Mouse (Mus musculus) midbrain, embryonic 14.5 days (tissue): ENCODE measurements around the gene Pnpla6. TPM values are rescaled to one million over a fixed set of nuclear protein-coding genes. Genes with fewer than 3 reads are reported as not detected.
A peak's percentile ranks its signal among the peaks of the same experiment; 100 is the strongest.

Source experiments
- ATAC-seq: fragments of 200-750 bp; cut with Nextera tagmentation; 2 replicates; pipeline ENCODE4 v1.8.0; 2017; ENCODE audit warnings: moderate number of reproducible peaks, moderate library complexity; ENCODE audit not compliant: low FRiP score, low TSS enrichment
- DNase-seq: peaks from one replicate; pipeline ENCODE4 v3.0.0-alpha.2; 2015
- H3K27ac ChIP-seq: fragments of 300-500 bp; sonication (generic); replicated peaks from 2 replicates; pipeline ENCODE4 v1.5.1; 2014; ENCODE audit warnings: mild to moderate bottlenecking, low read depth, low read length, moderate library complexity
- H3K27me3 ChIP-seq: fragments of 300-500 bp; sonication (generic); 2 replicates; pipeline ENCODE4 v1.6.1; 2014; ENCODE audit warnings: low read length, control low read depth, mixed read lengths; ENCODE audit not compliant: control insufficient read depth, insufficient read depth
- H3K36me3 ChIP-seq: fragments of 300-500 bp; sonication (generic); 2 replicates; pipeline ENCODE4 v1.6.1; 2014; ENCODE audit warnings: low read length, control low read depth; ENCODE audit not compliant: control insufficient read depth, insufficient read depth
- H3K4me1 ChIP-seq: fragments of 300-500 bp; sonication (generic); 2 replicates; pipeline ENCODE4 v1.6.1; 2014; ENCODE audit warnings: mild to moderate bottlenecking, antibody characterized with exemption, low read length, control low read depth; ENCODE audit not compliant: control insufficient read depth, insufficient read depth
- H3K4me2 ChIP-seq: fragments of 300-500 bp; sonication (generic); 2 replicates; pipeline ENCODE4 v1.6.1; 2014; ENCODE audit warnings: mild to moderate bottlenecking, low read length, moderate library complexity
- H3K4me3 ChIP-seq: fragments of 300-500 bp; sonication (generic); replicated peaks from 2 replicates; pipeline ENCODE4 v1.5.1; 2014; ENCODE audit warnings: low read depth, low read length
- H3K9ac ChIP-seq: fragments of 300-500 bp; sonication (generic); replicated peaks from 2 replicates; pipeline ENCODE4 v1.6.1; 2014; ENCODE audit warnings: mild to moderate bottlenecking, low read length, moderate library complexity
- H3K9me3 ChIP-seq: fragments of 300-500 bp; sonication (generic); 2 replicates; pipeline ENCODE4 v1.6.1; 2016; ENCODE audit warnings: low read length, control low read depth, mixed read lengths; ENCODE audit not compliant: control insufficient read depth
- WGBS: fragments of 180-500 bp; shearing (Covaris S2); extraction: QIAGEN DNeasy Blood & Tissue Kit; methylation state at CpG from one replicate; pipeline ENCODE4 v1.1.7; 2014; 5-methylcytosine and 5-hydroxymethylcytosine counted together
- polyA plus RNA-seq: library from polyadenylated mRNA; unstranded; fragments of >200 nt; fragmentation: Nextera tagmentation; extraction: Ambion mirVana; gene quantifications from 2 replicates; pipeline ENCODE4 v1.2.1, GENCODE M21; 2014

The Pnpla6 gene
- polyA plus RNA-seq, 1 experiment from 2014 or later: 31.1 TPM

DNA sequence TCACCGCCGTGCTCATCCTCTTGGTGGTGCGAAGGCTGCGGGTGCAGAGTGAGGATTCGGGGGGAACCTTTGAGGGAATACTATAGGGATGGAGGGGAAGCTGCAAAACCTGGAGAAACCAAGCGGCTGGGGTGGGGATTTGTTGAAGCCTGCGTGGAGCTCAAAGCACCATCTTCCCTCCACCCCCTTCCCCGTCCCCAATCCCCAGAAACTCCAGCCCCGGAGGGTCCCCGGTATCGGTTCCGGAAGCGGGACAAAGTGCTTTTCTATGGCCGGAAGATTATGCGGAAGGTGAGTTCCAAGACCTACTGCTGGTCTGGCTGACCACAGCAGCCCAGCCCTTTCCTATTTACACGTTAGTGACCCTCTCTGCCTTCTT, 1.9 kb downstream of the Pnpla6 start:
- H3K36me3 ChIP-seq: peaks cover 34% of the 10 kb centered on the region
- no peak overlapping the region; the same call in 1 of the 2 replicates for H3K9ac ChIP-seq
- DNase-seq (peak; percentile 24), ATAC-seq (no peak; the same call in 1 of the 2 replicates)
- no peaks in the 10 kb centered on the region for H3K4me1 ChIP-seq
- peak overlapping the region; percentile 64 for H3K4me3 ChIP-seq
- H3K27me3 ChIP-seq: no peaks in the 10 kb centered on the region
- peak overlapping the region; percentile 89 for H3K4me2 ChIP-seq
- WGBS: 7% methylated on average over 16 of the region's 16 CpGs
- H3K27ac ChIP-seq: peak overlapping the region; percentile 75; the same call in 1 of the 2 replicates
- H3K9me3 ChIP-seq: no peaks in the 10 kb centered on the region

DNA sequence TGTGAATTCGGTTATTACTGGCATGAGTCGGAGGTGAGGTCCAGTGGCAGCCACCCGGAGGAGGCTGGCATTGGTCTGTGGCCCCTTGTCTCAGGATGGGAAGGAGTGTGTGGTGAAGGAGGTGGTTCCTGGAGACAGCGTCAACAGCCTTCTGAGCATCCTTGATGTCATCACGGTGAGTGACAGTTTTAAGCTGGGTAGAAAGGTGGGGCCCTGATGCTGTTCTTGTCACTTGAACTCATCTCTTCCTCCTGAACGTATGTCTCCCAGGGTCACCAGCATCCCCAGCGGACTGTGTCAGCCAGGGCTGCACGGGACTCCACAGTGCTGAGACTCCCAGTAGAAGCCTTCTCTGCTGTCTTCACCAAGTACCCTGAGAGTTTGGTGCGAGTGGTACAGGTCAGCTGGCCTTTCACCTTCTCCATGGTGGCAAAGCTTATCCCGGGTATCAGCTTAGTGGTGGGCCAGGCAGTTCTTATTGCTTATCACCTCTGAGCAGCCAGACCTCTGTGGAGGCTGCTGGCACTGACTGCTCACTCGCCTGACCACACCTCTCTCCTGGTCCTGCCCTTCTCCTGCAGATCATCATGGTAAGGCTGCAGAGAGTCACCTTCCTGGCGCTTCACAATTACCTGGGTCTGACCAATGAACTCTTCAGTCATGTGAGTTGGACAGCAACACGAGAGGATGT, 7.0 kb downstream of the Pnpla6 start:
- H3K36me3 ChIP-seq: peaks cover 38% of the 10 kb centered on the region
- no peak overlapping the region for H3K4me3 ChIP-seq
- H3K9ac ChIP-seq: no peak overlapping the region
- DNase-seq (no peak), ATAC-seq (no peak)
- no peak overlapping the region for H3K27ac ChIP-seq
- 92% methylated on average over 13 of the region's 13 CpGs for WGBS
- no peaks in the 10 kb centered on the region for H3K4me1 ChIP-seq
- no peak overlapping the region for H3K4me2 ChIP-seq
- H3K27me3 ChIP-seq: no peaks in the 10 kb centered on the region
- H3K9me3 ChIP-seq: no peaks in the 10 kb centered on the region

DNA sequence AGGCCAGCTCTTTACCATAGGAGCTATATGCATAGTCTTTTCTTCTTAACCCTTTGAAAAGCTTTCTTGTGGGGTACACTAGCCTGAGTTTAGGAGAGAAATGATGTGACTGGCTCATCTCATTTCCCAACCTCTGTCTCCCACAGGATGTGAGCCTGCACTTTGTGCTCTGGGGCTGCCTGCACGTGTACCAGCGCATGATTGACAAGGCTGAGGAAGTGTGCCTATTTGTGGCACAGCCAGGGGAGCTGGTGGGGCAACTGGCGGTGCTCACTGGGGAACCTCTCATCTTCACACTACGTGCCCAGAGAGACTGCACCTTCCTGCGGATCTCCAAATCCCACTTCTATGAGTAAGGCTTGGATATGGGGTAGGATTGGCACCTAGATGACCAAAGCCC, 15.6 kb downstream of the Pnpla6 start:
- no peaks in the 10 kb centered on the region for H3K4me1 ChIP-seq
- DNase-seq: no peak
- no peak overlapping the region for H3K27ac ChIP-seq
- H3K36me3 ChIP-seq: peaks cover 36% of the 10 kb centered on the region
- H3K27me3 ChIP-seq: no peaks in the 10 kb centered on the region
- no peak overlapping the region for H3K4me2 ChIP-seq
- WGBS: 88% methylated on average over 5 of the region's 5 CpGs
- no peak overlapping the region for H3K4me3 ChIP-seq
- H3K9me3 ChIP-seq: no peaks in the 10 kb centered on the region
- H3K9ac ChIP-seq: no peak overlapping the region
- no peak for ATAC-seq

DNA sequence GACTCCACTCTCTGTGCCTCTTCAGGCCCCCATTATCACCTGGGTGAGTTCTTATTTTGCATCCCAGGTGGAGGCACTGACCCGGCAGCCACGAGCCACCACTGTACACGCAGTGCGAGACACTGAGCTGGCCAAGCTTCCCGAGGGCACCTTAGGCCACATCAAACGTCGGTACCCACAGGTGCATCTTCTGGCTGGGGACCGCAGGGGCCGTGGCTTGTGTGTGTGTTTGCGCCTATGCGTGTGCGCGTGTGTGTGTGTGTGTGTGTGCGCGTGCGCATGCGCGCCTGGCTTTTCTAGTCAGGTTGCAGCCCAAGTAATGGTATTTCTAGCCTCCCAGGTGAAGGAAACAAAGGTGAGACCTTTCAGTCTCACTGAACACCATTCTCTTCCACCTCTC, 16.8 kb downstream of the Pnpla6 start:
- H3K36me3 ChIP-seq: peaks cover 46% of the 10 kb centered on the region
- 97% methylated on average over 18 of the region's 18 CpGs for WGBS
- H3K27me3 ChIP-seq: no peaks in the 10 kb centered on the region
- no peak overlapping the region for H3K4me2 ChIP-seq
- no peaks in the 10 kb centered on the region for H3K9me3 ChIP-seq
- no peaks in the 10 kb centered on the region for H3K4me1 ChIP-seq
- ATAC-seq (no peak), DNase-seq (no peak)
- no peak overlapping the region for H3K9ac ChIP-seq
- H3K27ac ChIP-seq: no peak overlapping the region
- no peak overlapping the region for H3K4me3 ChIP-seq

DNA sequence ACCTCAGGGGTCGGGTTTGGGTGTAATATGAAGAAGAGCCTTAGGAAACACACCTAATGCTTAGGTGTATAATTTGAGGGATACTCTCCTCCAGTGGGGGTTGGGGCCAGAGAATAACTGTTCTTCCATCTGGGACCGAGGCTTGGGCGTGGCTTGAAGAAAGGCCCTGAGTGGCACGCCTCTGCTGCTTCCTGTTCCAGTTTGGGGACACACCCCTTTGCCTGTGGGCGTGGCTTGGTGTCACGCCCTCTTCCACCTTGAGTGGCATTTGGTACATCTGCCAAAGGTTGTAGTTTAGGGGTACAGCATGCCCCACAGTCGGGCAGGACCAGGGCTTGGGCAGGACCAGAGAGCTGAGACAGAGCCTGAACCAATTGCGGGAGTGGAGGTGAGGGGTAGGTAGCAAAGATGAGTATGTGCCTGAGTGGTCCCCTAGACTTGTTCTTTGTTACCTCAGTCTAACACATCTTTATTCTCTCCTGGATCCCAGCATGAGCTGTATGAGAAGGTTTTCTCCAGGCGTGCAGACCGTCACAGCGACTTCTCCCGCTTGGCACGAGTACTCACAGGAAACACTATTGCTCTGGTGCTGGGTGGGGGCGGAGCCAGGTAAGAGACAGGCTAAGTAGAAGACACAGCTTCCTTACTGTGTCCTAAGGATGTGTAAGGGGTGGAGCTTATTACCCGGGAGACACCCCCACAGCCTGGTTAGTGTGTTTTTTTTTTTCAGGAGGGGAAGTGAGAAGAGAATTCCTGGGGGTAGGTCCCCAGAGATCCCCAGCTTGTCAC, 21.1 kb downstream of the Pnpla6 start:
- no peaks in the 10 kb centered on the region for H3K4me1 ChIP-seq
- no peak overlapping the region for H3K4me3 ChIP-seq
- no peak overlapping the region for H3K4me2 ChIP-seq
- H3K27ac ChIP-seq: no peak overlapping the region
- H3K9ac ChIP-seq: no peak overlapping the region
- DNase-seq: no peak
- ATAC-seq: no peak
- H3K9me3 ChIP-seq: no peaks in the 10 kb centered on the region
- H3K36me3 ChIP-seq: peaks cover 75% of the 10 kb centered on the region
- H3K27me3 ChIP-seq: no peaks in the 10 kb centered on the region
- 68% methylated on average over 15 of the region's 15 CpGs for WGBS

DNA sequence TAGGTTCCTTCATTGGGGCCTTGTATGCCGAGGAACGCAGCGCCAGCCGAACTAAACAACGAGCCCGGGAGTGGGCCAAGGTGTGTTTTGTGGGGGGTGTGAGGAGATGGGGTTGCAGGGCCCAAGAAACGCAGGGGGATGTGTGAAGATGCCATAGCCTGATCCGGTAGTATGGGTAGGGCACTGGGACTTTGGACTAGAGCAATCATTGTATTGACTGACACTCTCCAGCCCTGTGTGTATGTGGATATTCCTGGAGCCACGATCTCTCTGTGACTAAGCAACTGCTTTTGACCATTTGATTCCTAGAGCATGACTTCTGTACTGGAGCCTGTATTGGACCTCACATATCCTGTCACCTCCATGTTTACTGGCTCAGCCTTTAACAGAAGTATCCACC, 21.8 kb downstream of the Pnpla6 start:
- ATAC-seq (no peak), DNase-seq (no peak)
- Histone ChIP-seq H3K27ac (no peak overlapping the region), H3K9ac (no peak overlapping the region), H3K4me1 (no peaks in the 10 kb centered on the region), H3K4me2 (no peak overlapping the region), H3K36me3 (peaks cover 75% of the 10 kb centered on the region), H3K9me3 (no peaks in the 10 kb centered on the region), H3K27me3 (no peaks in the 10 kb centered on the region), H3K4me3 (no peak overlapping the region)
- WGBS: 97% methylated on average over 9 of the region's 9 CpGs

DNA sequence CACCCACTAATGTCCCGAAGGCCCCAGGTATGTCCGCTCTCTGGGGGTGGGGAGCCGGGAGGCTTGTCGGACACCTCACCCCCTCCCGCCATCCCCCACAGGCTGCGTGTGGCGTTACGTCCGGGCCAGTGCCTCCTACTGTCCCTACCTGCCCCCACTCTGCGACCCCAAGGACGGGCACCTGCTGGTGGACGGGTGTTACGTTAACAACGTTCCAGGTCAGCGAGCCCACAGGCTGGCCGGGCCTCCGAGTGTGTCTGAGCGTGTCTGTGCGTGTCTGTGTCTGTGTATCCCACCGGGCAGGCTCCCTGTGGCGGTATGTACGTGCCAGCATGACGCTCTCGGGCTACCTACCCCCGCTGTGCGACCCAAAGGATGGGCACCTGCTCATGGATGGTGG, 22.5 kb downstream of the Pnpla6 start:
- peaks cover 72% of the 10 kb centered on the region for H3K36me3 ChIP-seq
- no peaks in the 10 kb centered on the region for H3K27me3 ChIP-seq
- H3K9ac ChIP-seq: no peak overlapping the region
- no peak overlapping the region for H3K4me3 ChIP-seq
- DNase-seq (no peak), ATAC-seq (no peak)
- no peaks in the 10 kb centered on the region for H3K4me1 ChIP-seq
- WGBS: 96% methylated on average over 26 of the region's 26 CpGs
- no peak overlapping the region for H3K4me2 ChIP-seq
- H3K9me3 ChIP-seq: no peaks in the 10 kb centered on the region
- H3K27ac ChIP-seq: no peak overlapping the region

DNA sequence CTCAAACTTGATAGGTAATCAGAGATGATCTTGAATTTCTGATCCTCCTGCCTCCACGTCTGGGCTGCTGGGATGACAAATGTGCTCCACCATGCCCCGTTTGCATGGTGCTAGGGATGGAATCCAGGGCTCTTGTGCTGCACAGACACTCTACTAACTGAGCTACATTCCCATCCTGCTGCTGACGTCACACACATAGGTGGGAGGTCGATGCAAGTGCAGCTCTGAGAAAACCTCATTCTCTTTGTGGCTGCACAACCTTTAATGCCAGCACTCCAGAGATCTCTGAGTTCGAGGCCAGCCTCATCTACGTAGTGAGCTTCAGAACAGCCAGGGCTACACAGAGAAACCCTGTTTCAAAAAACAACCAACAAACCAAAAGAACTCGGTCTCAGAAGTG, 24.0 kb downstream of the Pnpla6 start:
- H3K4me2 ChIP-seq: no peak overlapping the region
- no peaks in the 10 kb centered on the region for H3K9me3 ChIP-seq
- H3K36me3 ChIP-seq: peaks cover 80% of the 10 kb centered on the region
- no peaks in the 10 kb centered on the region for H3K4me1 ChIP-seq
- no peaks in the 10 kb centered on the region for H3K27me3 ChIP-seq
- ATAC-seq: no peak
- no peak overlapping the region for H3K27ac ChIP-seq
- no peak for DNase-seq
- H3K9ac ChIP-seq: no peak overlapping the region
- no peak overlapping the region for H3K4me3 ChIP-seq
- 89% methylated on average over 7 of the region's 7 CpGs for WGBS

DNA sequence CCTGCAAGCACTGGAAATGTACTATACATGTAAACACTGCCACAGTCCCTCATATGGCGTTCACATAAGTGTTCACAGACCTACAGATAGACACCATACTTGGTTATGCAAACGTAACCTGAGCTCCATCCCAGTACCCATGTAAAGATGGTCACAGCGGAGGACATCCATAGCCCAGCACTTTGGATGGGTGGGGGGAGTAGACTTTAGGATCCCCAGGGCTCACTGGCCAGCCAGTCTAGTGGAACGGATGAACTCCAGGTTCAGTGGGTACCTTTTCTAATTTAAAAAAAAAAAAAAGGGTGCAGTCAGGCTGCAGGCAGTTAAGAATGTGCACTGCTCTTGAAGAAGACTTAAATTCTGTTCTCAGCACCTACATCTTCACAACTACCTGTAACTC, 24.9 kb downstream of the Pnpla6 start:
- Histone ChIP-seq H3K9ac (no peak overlapping the region), H3K4me2 (no peak overlapping the region), H3K4me1 (no peaks in the 10 kb centered on the region), H3K36me3 (peaks cover 85% of the 10 kb centered on the region), H3K27me3 (no peaks in the 10 kb centered on the region), H3K9me3 (no peaks in the 10 kb centered on the region), H3K27ac (no peak overlapping the region), H3K4me3 (no peak overlapping the region)
- DNase-seq (no peak), ATAC-seq (no peak)
- WGBS: 90% methylated on average over 4 of the region's 4 CpGs
